Mouse (Mus musculus) CD4-positive helper T cell, adult 2 months (primary cell): ENCODE data around the gene Camk2n2.
"Not testable (repeated sequence)": the region's sequence is repeated elsewhere in the genome, so short reads cannot be mapped to it uniquely, and the experiment has no call there.

Source experiments
- DNase-seq: peaks from one replicate; pipeline ENCODE4 v3.0.0-alpha.2; 2012; ENCODE audit warnings: low read depth, missing footprints, low spot score

Camk2n2 gene

GRCm38 (mm10) chr16:20621191-20621990 lies at the start of gene Camk2n2:
TSS of gene Camk2n2 (minus strand) at chr16:20621287.
- peak; percentile 59 for DNase-seq

DNA sequence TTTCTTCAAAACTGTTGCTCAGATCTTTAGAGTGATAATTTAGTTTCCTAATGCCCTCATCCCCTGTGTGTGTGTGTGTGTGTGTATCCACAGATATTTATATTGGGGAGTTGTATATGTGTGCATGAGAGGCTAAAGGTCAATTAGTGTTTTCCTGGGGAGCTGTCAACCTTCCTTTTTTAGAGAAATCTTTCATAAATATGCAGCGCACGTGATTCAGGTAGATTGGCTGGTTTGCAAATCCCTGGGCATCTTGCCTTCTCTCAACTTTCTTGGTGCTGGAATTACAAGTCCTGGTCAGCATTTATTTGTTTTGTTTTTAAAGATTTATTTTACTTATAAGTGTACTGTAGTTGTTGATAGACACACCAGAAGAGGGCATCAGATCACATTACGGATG lies 49.2 kb upstream of the Camk2n2 start:
- no peak for DNase-seq

DNA sequence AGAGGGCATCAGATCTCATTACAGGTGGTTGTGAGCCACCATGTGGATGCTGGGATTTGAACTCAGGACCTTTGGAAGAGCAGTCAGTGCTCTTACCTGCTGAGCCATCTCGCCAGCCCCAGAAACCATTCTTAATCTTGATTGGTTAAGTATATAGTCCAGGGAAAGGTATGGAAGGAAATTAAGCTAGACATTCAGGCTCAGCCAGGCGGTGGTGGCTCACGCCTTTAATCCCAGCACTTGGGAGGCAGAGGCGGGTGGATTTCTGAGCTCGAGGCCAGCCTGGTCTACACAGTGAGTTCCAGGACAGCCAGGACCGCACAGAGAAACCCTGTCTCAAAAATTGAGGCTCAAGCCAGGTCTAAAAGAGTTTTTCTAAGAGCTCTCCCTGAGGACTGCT lies 46.9 kb upstream of the Camk2n2 start, which contains the start of gene Eif4g1:
Gene Eif4g1, plus strand, starts transcription at position 301 of the 400 bp plus-strand sequence.
- not testable (repeated sequence) for DNase-seq

- DNase-seq, result no peak
Observed at GRCm38 (mm10) chr16:20657661-20658060, 36.6 kb upstream of the Camk2n2 start.

GRCm38 (mm10) chr16:20653315-20653714 lies 32.2 kb upstream of the Camk2n2 start:
- DNase-seq, result no peak

DNA sequence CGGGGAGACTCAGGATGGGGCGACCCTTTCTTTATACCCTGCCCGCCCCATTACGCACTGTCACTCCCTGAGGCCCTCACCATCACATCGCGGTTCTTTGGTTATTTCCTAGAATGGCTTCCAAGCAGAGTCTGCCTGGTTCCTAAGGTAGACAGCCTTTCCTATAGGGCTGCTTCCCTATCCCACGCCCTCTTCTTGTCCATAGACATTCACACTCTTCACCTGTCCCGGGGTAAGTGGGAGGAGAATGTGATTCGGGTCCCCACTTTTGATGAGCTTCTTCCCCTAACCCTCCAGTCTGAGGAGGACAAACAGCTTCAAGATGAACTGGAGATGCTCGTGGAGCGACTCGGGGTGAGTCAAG lies 30.8 kb upstream of the Camk2n2 start:
- no peak for DNase-seq

DNA sequence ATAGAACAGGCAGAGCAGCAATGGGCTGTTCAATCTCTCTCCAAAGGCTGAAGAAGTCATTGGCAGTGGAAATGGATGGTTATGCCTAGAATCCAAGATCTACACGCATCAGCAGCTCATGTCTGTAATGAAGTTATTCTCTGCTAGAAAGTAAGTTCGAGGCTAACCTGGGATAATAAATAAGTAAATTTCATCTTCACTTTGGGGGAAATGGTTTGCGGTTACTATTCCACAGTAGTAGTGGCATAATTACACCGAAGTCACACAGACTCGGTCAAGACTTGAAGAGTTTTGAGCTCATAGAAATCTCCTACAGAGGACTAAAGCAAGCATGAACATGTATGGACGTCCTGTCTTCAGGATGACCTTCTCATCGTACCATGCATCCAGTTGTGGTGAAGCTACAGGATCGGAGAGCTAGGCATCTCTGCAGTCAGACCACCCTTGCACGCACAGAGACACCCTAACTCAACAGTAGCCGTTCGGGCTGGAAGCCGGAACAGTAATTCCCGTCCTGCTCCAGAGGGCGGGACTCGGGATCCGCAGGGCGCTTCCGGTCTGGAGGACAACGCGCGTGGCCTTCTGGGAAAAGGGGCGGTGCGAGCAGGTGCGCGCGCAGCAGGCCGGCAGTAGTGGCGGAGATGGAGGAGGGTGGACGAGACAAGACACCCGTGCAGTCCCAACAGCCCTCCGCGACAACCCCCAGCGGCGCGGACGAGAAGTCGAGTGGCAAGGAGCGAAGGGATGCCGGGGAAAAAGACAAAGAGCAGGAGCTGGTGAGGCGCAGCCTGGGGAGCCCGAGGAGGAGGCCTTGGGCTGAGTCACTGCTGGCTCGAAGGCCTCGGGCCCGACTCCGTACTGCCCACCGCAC lies 30.2 kb upstream of the Camk2n2 start, which contains the start of gene Psmd2:
Gene Psmd2, plus strand, starts transcription at position 577 of the 871 bp plus-strand sequence.
- DNase-seq, result peak; percentile 91

GRCm38 (mm10) chr16:20643911-20644310 lies 22.8 kb upstream of the Camk2n2 start:
- DNase-seq, result no peak

DNA sequence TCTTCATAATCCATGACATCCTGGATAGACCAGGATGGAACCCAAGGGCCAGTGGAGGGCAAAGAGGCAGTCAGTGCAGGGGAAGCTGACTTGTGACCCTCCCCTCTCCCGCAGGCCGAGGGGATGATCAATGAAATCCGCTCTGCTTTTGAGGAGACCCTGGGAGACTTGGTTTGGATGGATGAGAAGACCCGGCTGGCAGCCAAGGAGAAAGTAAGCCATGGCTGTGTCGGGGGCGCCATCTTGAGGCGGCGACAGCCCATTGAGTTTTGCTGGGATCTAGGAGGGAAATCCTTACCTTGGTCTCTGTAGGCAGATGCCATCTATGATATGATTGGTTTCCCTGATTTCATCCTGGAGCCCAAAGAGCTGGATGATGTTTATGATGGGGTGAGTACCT lies 21.1 kb upstream of the Camk2n2 start:
- peak; percentile 43 for DNase-seq

DNA sequence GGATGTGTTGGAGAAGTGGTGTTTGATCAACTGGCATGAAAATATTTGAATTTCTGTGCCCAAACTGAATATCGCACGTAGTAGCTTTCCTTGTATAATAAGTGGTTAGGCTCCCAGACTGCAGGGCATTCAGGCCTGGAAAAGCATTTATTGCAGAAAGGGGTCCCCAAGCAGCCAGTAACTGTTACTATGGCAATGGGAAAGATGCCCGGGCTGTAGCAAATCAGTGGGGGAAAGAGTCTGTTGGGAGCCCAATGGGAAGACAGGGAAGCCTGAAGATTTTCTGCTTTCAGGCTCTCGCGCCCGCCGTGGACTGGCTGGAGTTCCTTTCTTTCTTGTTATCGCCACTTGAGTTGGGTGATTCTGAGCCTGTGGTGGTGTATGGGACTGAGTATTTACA lies 17.3 kb upstream of the Camk2n2 start:
- DNase-seq, result no peak

DNA sequence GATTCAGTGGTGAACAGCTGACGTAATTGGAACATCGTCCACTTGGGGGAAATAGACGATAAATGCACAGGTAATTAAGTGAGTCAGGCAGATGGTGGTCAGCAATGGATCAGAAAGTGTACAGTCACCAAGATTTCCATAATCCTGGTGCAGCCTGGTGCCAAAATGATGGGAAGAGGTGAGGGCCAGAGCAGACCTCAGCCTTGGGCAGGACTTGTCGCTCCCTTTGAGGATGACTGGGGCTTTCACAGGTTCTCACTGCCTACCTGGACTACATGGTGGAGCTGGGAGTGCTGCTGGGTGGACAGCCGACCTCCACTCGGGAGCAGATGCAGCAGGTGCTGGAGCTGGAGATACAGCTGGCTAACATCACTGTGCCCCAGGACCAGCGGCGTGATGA lies 16.3 kb upstream of the Camk2n2 start:
- DNase-seq, result no peak

DNA sequence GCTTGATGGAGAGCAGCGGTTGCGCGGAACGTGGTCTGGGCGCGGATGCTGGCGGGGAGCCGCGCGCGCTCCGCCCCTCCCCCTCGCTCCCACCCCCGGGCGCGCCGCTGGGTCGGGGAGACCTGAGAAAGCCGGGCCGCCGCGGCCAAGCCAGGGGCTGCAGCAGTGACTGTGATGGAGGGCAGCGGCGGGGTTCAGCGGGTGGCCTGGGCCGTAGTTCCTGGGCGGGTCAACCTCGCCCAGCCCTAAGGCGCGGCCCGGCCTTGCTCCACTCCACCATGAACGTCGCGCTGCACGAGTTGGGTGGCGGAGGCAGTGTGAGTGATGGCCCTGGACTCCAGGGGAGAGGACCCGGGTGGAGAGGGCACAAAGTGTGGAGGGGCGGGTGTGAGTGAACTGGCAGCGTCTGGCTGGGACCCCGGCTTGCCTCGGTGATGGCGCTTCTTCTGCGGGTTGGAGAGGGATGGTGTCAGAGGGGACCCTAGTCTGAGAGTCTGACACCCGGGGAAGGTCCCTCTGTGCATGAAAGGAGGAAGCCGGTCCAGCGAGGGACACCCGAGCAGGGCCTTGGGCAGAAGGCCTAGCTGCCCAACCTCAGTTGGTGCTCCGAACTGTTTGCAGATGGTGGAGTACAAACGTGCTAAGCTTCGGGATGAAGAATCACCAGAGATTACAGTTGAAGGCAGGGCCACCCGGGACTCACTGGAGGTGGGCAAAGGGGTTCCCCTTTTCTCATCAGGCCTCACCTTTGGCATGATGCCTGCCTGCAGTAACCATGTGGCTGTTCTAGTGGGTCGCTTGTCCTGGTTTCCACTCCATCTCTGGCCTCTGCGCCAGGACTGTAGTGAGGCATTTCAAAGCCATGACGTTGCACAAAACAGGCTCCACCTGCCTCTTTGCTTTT lies 8.9 kb upstream of the Camk2n2 start, which contains the start of gene Ece2:
Gene Ece2, plus strand, starts transcription at position 98 of the 904 bp plus-strand sequence.
- no peak for DNase-seq

GRCm38 (mm10) chr16:20628871-20629391 lies 7.8 kb upstream of the Camk2n2 start:
- no peak for DNase-seq

- no peak for DNase-seq
Observed at GRCm38 (mm10) chr16:20623211-20623610, 2.1 kb upstream of the Camk2n2 start.

- peak; percentile 56 for DNase-seq
Observed at GRCm38 (mm10) chr16:20621991-20622685, 1.1 kb upstream of the Camk2n2 start.

- DNase-seq, result no peak
Observed at GRCm38 (mm10) chr16:20620751-20621190, 316 bp downstream of the Camk2n2 start.

DNA sequence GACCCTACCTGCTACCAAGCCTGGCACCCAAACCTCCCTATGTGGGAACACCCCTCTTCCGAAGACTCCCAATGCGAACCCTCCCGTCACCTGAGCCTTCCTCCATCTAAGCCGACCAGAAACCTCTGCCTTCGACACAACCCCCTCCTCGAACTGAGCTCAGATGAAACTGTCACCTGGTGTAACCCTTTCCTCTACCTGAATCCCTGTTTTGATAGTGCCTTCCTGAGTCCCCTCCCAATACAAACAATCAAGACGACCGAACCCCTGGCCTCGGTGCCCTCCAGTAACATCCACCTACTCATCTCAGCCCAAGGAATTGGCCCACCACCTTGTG lies 720 bp downstream of the Camk2n2 start:
- DNase-seq, result peak; percentile 14

DNA sequence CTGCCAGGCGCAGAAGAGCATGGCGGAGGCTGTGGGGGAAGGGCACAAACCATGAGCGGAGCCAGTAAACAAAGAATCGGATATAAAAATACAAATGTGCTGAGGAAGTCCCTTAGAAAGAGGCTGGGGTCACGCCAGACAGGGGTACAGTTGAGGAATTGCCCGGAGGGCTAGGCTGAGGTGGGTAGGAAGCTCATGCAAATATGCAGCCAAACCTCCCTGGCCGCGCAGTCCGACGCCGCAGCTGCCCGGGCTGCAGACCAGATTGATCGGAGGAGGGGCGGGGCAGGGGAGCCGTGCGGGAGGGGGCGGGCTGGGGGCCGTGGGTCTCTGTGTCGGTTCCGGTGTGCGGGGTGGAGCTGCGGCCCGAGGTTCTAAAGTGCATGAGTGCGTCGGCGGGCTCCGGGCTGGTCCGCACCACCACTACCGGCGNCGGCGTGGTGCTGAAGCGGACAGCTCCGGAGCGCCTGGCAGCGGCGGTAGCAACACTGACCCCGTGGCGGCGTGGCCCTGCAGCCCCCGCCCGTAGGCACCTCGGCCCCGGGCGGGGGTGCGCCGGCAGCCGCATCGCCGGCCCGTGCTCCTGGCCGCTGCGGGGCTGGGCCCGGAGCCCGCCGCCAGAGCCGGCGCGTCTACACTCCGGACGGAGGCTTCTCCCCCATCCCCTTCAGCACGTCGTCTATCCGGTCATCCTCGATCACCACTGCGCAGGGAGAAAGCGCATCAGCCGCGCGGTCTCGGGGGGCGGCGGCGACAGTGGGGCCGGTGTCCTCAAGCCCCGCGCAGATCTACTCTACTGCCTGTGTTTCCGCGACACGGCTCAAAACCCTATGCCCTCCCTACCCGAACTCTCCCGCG lies 1.3 kb downstream of the Camk2n2 start:
- DNase-seq, result peak; percentile 40

- peak; percentile 93 for DNase-seq
Observed at GRCm38 (mm10) chr16:20611357-20612227, 9.5 kb downstream of the Camk2n2 start, which contains the start of the genes Eef1akmt4, Gm49333 and Alg3. TSS of gene Eef1akmt4 (plus strand) at chr16:20611593. TSS of gene Gm49333 (plus strand) at chr16:20611610. TSS of gene Alg3 (minus strand) at chr16:20611735.
